Comparison of ENCODE assay signal across 8 mouse cellular contexts in genomic region chr12:14149022-14149842, GRCm38 (mm10). TPM values are rescaled to one million over a fixed set of nuclear protein-coding genes. Genes with fewer than 3 reads are reported as not detected.
A peak's percentile ranks its signal among the peaks of the same experiment; 100 is the strongest.
DNase-seq lines count a peak whose midpoint lies in the region; ATAC-seq lines count a peak whose summit lies in the region.

No protein-coding gene starts in this region.

- H3K36me3 ChIP-seq in limb, embryonic 13.5 days, result no peaks in the 10 kb centered on the region
- no peaks in the 10 kb centered on the region for H3K36me3 ChIP-seq in neural tube, embryonic 12.5 days

- no peaks in the 10 kb centered on the region for H3K9me3 ChIP-seq in limb, embryonic 13.5 days
- no peaks in the 10 kb centered on the region for H3K9me3 ChIP-seq in neural tube, embryonic 12.5 days

- peak; percentile 11 to 15 for DNase-seq in layer of hippocampus, postnatal 25 days (ENCODE audit: extremely low spot score in 1 of 2, low spot score in 1 of 2)
- no peak for DNase-seq in layer of hippocampus, adult 11-12 months (ENCODE audit: low spot score)
- DNase-seq in embryo, embryonic 11 days, result peak; percentile 11
- peak; percentile 11 for DNase-seq in heart, postnatal 4 days
- no peak for DNase-seq in c-Kit-positive CD71-positive TER-119-positive erythroid progenitor cells, embryonic 14.5 days (ENCODE audit: low spot score)

- H3K27ac ChIP-seq in limb, embryonic 13.5 days, result no peak overlapping the region
- H3K27ac ChIP-seq in neural tube, embryonic 12.5 days, result no peak overlapping the region

- H3K27me3 ChIP-seq in limb, embryonic 13.5 days, result peaks cover 50% of the 10 kb centered on the region
- peaks cover 25% of the 10 kb centered on the region for H3K27me3 ChIP-seq in neural tube, embryonic 12.5 days (replicated peaks)

- H3K4me1 ChIP-seq in limb, embryonic 13.5 days, result peaks cover 27% of the 10 kb centered on the region
- peaks cover 12% of the 10 kb centered on the region; the same call in 1 of the 2 replicates for H3K4me1 ChIP-seq in neural tube, embryonic 12.5 days

- peak overlapping the region; percentile 52 for H3K9ac ChIP-seq in limb, embryonic 13.5 days
- peak overlapping the region; percentile 64 for H3K9ac ChIP-seq in neural tube, embryonic 12.5 days

- peak overlapping the region; percentile 82 for H3K4me2 ChIP-seq in limb, embryonic 13.5 days (replicated peaks)
- H3K4me2 ChIP-seq in neural tube, embryonic 12.5 days (replicated peaks), result peak overlapping the region; percentile 90

- H3K4me3 ChIP-seq in limb, embryonic 13.5 days, result peak overlapping the region; percentile 56
- peak overlapping the region; percentile 61 for H3K4me3 ChIP-seq in neural tube, embryonic 12.5 days

- ATAC-seq in limb, embryonic 13.5 days (ENCODE audit: low FRiP score, low read depth), result no peak
- no peak for ATAC-seq in neural tube, embryonic 12.5 days (ENCODE audit: low FRiP score, low read depth)
- ATAC-seq in granulocyte monocyte progenitor cell, adult 5-6 weeks (replicated peaks; ENCODE audit: poor library complexity, severe bottlenecking), result no peak

- 9% methylated on average over 25 of the region's 27 CpGs for WGBS in limb, embryonic 13.5 days
- WGBS in neural tube, embryonic 12.5 days, result 12% methylated on average over 27 of the region's 27 CpGs

RNA-seq across cellular contexts. Expression of gene Fam84a, which starts 2.6 kb away (rescaled TPM):
- total RNA-seq in layer of hippocampus, postnatal 25 days (2021), result 10 to 100 TPM; 93.3 to 94.3 TPM
- total RNA-seq in heart, postnatal 4 days (2021), result 1 to 10 TPM; 2.1 to 2.2 TPM
- 11.2 and 14.3 TPM in 2 replicates for polyA plus RNA-seq in limb, embryonic 13.5 days (2015; fragmentation: Nextera tagmentation; extraction: Ambion mirVana)
- polyA plus RNA-seq in neural tube, embryonic 12.5 days (2016; fragmentation: Nextera tagmentation; extraction: Ambion mirVana), result 38.5 and 39.0 TPM in 2 replicates
- total RNA-seq in granulocyte monocyte progenitor cell, adult 5-6 weeks (2014; fragmentation: Nextera tagmentation), result not detected in 2 replicates
- total RNA-seq in granulocyte monocyte progenitor cell, adult 5-6 weeks (2017), result not detected in 2 replicates

Comparison
In these comparisons a context has a peak if more than half of its experiments do, and no peak if none do; other contexts are left out.
1. DNase-seq: peak in layer of hippocampus, postnatal 25 days (2 of 2), embryo, embryonic 11 days (single experiment) and heart, postnatal 4 days (single experiment); none in layer of hippocampus, adult 11-12 months (single experiment) and c-Kit-positive CD71-positive TER-119-positive erythroid progenitor cells, embryonic 14.5 days (single experiment).
2. RNA of gene Fam84a, which starts 2.6 kb away (total RNA-seq): 93.3 to 94.3 TPM in layer of hippocampus, postnatal 25 days; 2.1 to 2.2 TPM in heart, postnatal 4 days and not detected in granulocyte monocyte progenitor cell, adult 5-6 weeks; every median in the first group is over 10 times any median in the second.